Mouse (Mus musculus): ENCODE measurements around the gene Sash1. TPM values are rescaled to one million over a fixed set of nuclear protein-coding genes. Genes with fewer than 3 reads are reported as not detected.
"Not testable (repeated sequence)": the region's sequence is repeated elsewhere in the genome, so short reads cannot be mapped to it uniquely, and the experiment has no call there.

The Sash1 gene
- total RNA-seq, 2 experiments from 2014 or later: 0.38 to 1.6 TPM

- no peak for ATAC-seq (replicated peaks; ENCODE audit: low FRiP score, poor library complexity, severe bottlenecking)
Observed at GRCm38 (mm10) chr10:8717171-8717570, 168.7 kb downstream of the Sash1 start.

- ATAC-seq (replicated peaks; ENCODE audit: low FRiP score, poor library complexity, severe bottlenecking): no peak
Observed at GRCm38 (mm10) chr10:8715679-8716284, 170.1 kb downstream of the Sash1 start.

GRCm38 (mm10) chr10:8696636-8697035 lies 189.2 kb downstream of the Sash1 start:
- not testable (repeated sequence) for ATAC-seq (replicated peaks; ENCODE audit: low FRiP score, poor library complexity, severe bottlenecking)

GRCm38 (mm10) chr10:8693996-8694500 lies 191.8 kb downstream of the Sash1 start:
- ATAC-seq (replicated peaks; ENCODE audit: low FRiP score, poor library complexity, severe bottlenecking): no peak

GRCm38 (mm10) chr10:8693561-8693960 lies 192.3 kb downstream of the Sash1 start:
- no peak for ATAC-seq (replicated peaks; ENCODE audit: low FRiP score, poor library complexity, severe bottlenecking)

GRCm38 (mm10) chr10:8692531-8692930 lies 193.3 kb downstream of the Sash1 start:
- ATAC-seq (replicated peaks; ENCODE audit: low FRiP score, poor library complexity, severe bottlenecking): no peak

GRCm38 (mm10) chr10:8686219-8686618 lies 199.7 kb downstream of the Sash1 start:
- ATAC-seq (replicated peaks; ENCODE audit: low FRiP score, poor library complexity, severe bottlenecking): no peak

GRCm38 (mm10) chr10:8685269-8685668 lies 200.6 kb downstream of the Sash1 start:
- no peak for ATAC-seq (replicated peaks; ENCODE audit: low FRiP score, poor library complexity, severe bottlenecking)

GRCm38 (mm10) chr10:8682900-8683299 lies 203.0 kb downstream of the Sash1 start:
- no peak for ATAC-seq (replicated peaks; ENCODE audit: low FRiP score, poor library complexity, severe bottlenecking)

- ATAC-seq (replicated peaks; ENCODE audit: low FRiP score, poor library complexity, severe bottlenecking): no peak
Observed at GRCm38 (mm10) chr10:8682341-8682740, 203.5 kb downstream of the Sash1 start.

- no peak for ATAC-seq (replicated peaks; ENCODE audit: low FRiP score, poor library complexity, severe bottlenecking)
Observed at GRCm38 (mm10) chr10:8676722-8677121, 209.1 kb downstream of the Sash1 start.

Data from erythroblast, adult 5-6 weeks (primary cell).